Mouse (Mus musculus) kidney, embryonic 16.5 days (tissue): ENCODE data around the gene Zfp827. TPM values are rescaled to one million over a fixed set of nuclear protein-coding genes. Genes with fewer than 3 reads are reported as not detected.
"Not testable (repeated sequence)": the region's sequence is repeated elsewhere in the genome, so short reads cannot be mapped to it uniquely, and the experiment has no call there.

Experiments
- ATAC-seq: fragments of 200-750 bp; cut with Nextera tagmentation; 2 replicates; pipeline ENCODE4 v1.8.0; 2017; ENCODE audit warnings: moderate TSS enrichment; ENCODE audit not compliant: low FRiP score, low TSS enrichment
- H3K27ac ChIP-seq: fragments of 300-500 bp; sonication (generic); 2 replicates; pipeline ENCODE4 v1.5.1; 2014; ENCODE audit warnings: low read length
- H3K27me3 ChIP-seq: fragments of 300-500 bp; sonication (generic); 2 replicates; pipeline ENCODE4 v1.6.1; 2014; ENCODE audit warnings: low read length, control low read depth, mixed read lengths; ENCODE audit not compliant: insufficient read depth
- H3K36me3 ChIP-seq: fragments of 300-500 bp; sonication (generic); 2 replicates; pipeline ENCODE4 v1.6.1; 2014; ENCODE audit warnings: low read length, control low read depth, mixed read lengths; ENCODE audit not compliant: insufficient read depth
- H3K4me1 ChIP-seq: fragments of 300-500 bp; sonication (generic); 2 replicates; pipeline ENCODE4 v1.6.1; 2014; ENCODE audit warnings: low read length, control low read depth, mixed read lengths; ENCODE audit not compliant: insufficient read depth
- H3K4me2 ChIP-seq: fragments of 300-500 bp; sonication (generic); replicated peaks from 2 replicates; pipeline ENCODE4 v1.6.1; 2014; ENCODE audit warnings: low read depth, low read length
- H3K4me3 ChIP-seq: fragments of 300-500 bp; sonication (generic); 2 replicates; pipeline ENCODE4 v1.5.1; 2014; ENCODE audit warnings: mild to moderate bottlenecking, low read length
- H3K9ac ChIP-seq: fragments of 300-500 bp; sonication (generic); replicated peaks from 2 replicates; pipeline ENCODE4 v1.6.1; 2014; ENCODE audit warnings: low read length
- H3K9me3 ChIP-seq: fragments of 300-500 bp; sonication (generic); 2 replicates; pipeline ENCODE4 v1.6.1; 2016; ENCODE audit warnings: low read length, control low read depth
- WGBS: fragments of 180-500 bp; shearing (Covaris S2); extraction: QIAGEN DNeasy Blood & Tissue Kit; methylation state at CpG from one replicate; pipeline ENCODE4 v1.1.7; 2014; 5-methylcytosine and 5-hydroxymethylcytosine counted together
- polyA plus RNA-seq: library from polyadenylated mRNA; unstranded; fragments of >200 nt; fragmentation: Nextera tagmentation; extraction: Ambion mirVana; gene quantifications from 2 replicates; pipeline ENCODE4 v1.2.1, GENCODE M21; 2015

The Zfp827 gene
- polyA plus RNA-seq, 1 experiment from 2014 or later = 6.9 TPM

GRCm38 (mm10) chr8:79121614-79122013, 93.4 kb downstream of the Zfp827 start:
- WGBS = 93% methylated on average over 1 of the region's 1 CpGs
- H3K4me3 ChIP-seq = no peak overlapping the region
- peaks cover 34% of the 10 kb centered on the region for H3K36me3 ChIP-seq
- no peak overlapping the region for H3K27ac ChIP-seq
- H3K9me3 ChIP-seq = no peaks in the 10 kb centered on the region
- H3K4me1 ChIP-seq = no peaks in the 10 kb centered on the region
- ATAC-seq = no peak
- H3K4me2 ChIP-seq = no peak overlapping the region
- no peak overlapping the region for H3K9ac ChIP-seq
- no peaks in the 10 kb centered on the region for H3K27me3 ChIP-seq

DNA sequence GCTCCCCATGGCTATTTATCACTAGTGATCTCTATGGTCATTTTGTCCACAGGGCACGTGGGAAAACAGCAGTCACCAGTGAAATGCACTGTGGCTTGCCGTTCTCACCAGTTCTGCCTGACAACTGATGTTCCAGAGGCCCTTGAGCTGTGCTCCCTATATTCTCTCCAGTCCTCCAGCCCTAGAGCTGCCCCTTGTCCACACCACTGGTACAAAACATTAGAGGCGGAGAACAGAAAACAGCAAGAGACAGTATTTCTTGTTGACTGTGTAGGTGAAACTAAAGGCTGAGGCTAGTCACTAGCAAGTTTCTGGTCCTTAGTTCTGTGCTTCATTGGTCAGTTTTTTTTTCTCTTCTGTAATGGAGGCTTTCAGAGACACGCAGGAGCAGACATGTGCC, 96.0 kb downstream of the Zfp827 start:
- no peak for ATAC-seq
- Histone ChIP-seq H3K27me3 (no peaks in the 10 kb centered on the region), H3K36me3 (peaks cover 21% of the 10 kb centered on the region), H3K9ac (no peak overlapping the region), H3K27ac (no peak overlapping the region), H3K4me1 (no peaks in the 10 kb centered on the region), H3K4me3 (no peak overlapping the region), H3K9me3 (no peaks in the 10 kb centered on the region), H3K4me2 (no peak overlapping the region)
- WGBS = 71% methylated on average over 4 of the region's 4 CpGs

- H3K9ac ChIP-seq = no peak overlapping the region
- H3K4me1 ChIP-seq = no peaks in the 10 kb centered on the region
- H3K9me3 ChIP-seq = no peaks in the 10 kb centered on the region
- no peaks in the 10 kb centered on the region for H3K27me3 ChIP-seq
- no peak overlapping the region for H3K4me3 ChIP-seq
- H3K27ac ChIP-seq = no peak overlapping the region
- ATAC-seq = no peak
- H3K36me3 ChIP-seq = peaks cover 17% of the 10 kb centered on the region; the same call in 1 of the 2 replicates
- 75% methylated on average over 7 of the region's 7 CpGs for WGBS
- H3K4me2 ChIP-seq = no peak overlapping the region
These were observed 99.1 kb downstream of the Zfp827 start for GRCm38 (mm10) chr8:79127211-79127816.

DNA sequence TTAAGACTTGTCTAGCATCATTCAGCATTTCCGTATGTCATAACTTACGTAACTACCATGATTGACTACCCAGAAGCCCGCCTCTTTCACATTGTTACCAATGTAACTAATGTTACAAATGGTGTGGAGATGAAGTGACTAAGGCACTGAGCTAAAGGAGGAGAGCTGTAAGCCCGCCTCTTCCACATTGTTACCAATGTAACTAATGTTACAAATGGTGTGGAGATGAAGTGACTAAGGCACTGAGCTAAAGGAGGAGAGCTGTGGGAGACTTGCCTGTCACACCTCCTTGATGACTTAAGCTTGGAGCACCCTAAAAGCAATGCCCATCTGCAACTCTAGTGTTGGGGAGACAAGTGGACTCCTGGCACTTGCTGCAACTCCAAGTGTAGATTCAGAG, 100.3 kb downstream of the Zfp827 start:
- H3K4me2 ChIP-seq, H3K4me3 ChIP-seq, ATAC-seq, H3K9ac ChIP-seq, H3K27me3 ChIP-seq, H3K9me3 ChIP-seq, H3K4me1 ChIP-seq, H3K27ac ChIP-seq: not testable (repeated sequence)
- WGBS = 95% methylated on average over 4 of the region's 4 CpGs
- peaks cover 21% of the 10 kb centered on the region for H3K36me3 ChIP-seq

DNA sequence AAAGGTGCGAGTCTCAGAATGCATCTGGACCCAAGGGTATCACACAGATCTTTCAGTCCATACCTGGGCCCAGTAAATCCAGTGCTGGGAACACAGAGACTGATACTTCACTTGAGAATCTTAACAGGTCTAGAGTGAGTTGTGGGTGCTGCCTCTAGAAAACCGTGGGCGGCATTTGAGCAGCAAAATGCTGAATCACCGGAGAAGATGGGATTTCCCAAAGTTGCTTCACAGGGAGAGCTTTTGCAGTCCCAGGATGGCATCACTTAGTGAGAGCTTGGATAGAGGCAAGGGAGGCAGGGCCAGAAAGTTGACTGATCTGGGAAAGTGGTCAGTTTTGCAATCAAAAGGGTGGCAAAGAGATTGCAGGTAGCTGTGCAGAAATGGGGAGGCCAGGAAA, 111.4 kb downstream of the Zfp827 start:
- Histone ChIP-seq H3K4me2 (no peak overlapping the region), H3K9me3 (no peaks in the 10 kb centered on the region), H3K4me3 (no peak overlapping the region), H3K4me1 (no peaks in the 10 kb centered on the region), H3K27me3 (no peaks in the 10 kb centered on the region), H3K36me3 (peaks cover 39% of the 10 kb centered on the region), H3K9ac (no peak overlapping the region), H3K27ac (no peak overlapping the region)
- ATAC-seq = no peak
- 96% methylated on average over 4 of the region's 4 CpGs for WGBS

- Histone ChIP-seq H3K27me3 (no peaks in the 10 kb centered on the region), H3K4me1 (no peaks in the 10 kb centered on the region), H3K4me3 (no peak overlapping the region), H3K4me2 (no peak overlapping the region), H3K27ac (no peak overlapping the region), H3K9ac (no peak overlapping the region), H3K9me3 (no peaks in the 10 kb centered on the region), H3K36me3 (peaks cover 39% of the 10 kb centered on the region)
- 87% methylated on average over 8 of the region's 8 CpGs for WGBS
- ATAC-seq = no peak
These were observed 112.7 kb downstream of the Zfp827 start for GRCm38 (mm10) chr8:79140981-79141380.

DNA sequence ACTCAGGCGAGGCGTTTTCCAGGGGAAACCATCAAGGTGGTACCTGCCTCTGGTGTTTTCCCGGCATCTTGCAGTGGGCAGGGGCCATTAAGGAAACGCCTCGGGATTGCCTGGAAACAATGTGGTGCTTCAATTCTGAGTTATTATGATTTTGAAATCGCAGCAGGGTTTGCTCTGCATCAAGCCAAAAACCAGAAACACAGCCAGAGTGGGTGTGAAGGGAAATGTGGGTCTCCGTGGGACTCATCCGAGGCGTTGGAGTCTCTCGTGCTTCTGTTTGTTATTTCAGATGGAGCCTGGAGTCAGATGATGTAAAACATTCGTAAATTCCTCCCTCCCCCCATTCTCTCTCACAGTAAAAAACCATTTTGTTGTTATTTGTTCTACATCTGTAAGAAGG, 113.4 kb downstream of the Zfp827 start:
- Histone ChIP-seq H3K27me3 (no peaks in the 10 kb centered on the region), H3K27ac (no peak overlapping the region), H3K4me3 (no peak overlapping the region), H3K4me2 (no peak overlapping the region), H3K4me1 (no peaks in the 10 kb centered on the region), H3K9me3 (no peaks in the 10 kb centered on the region), H3K9ac (no peak overlapping the region), H3K36me3 (peaks cover 34% of the 10 kb centered on the region; the same call in 1 of the 2 replicates)
- 73% methylated on average over 11 of the region's 11 CpGs for WGBS
- ATAC-seq = no peak

- H3K4me3 ChIP-seq = no peak overlapping the region
- no peak overlapping the region for H3K27ac ChIP-seq
- H3K4me1 ChIP-seq = no peaks in the 10 kb centered on the region
- no peak overlapping the region for H3K4me2 ChIP-seq
- ATAC-seq = no peak
- H3K9ac ChIP-seq = no peak overlapping the region
- 96% methylated on average over 3 of the region's 3 CpGs for WGBS
- H3K27me3 ChIP-seq = no peaks in the 10 kb centered on the region
- no peaks in the 10 kb centered on the region for H3K9me3 ChIP-seq
- H3K36me3 ChIP-seq = peaks cover 20% of the 10 kb centered on the region; the same call in 1 of the 2 replicates
These were observed 115.5 kb downstream of the Zfp827 start for GRCm38 (mm10) chr8:79143729-79144128.

DNA sequence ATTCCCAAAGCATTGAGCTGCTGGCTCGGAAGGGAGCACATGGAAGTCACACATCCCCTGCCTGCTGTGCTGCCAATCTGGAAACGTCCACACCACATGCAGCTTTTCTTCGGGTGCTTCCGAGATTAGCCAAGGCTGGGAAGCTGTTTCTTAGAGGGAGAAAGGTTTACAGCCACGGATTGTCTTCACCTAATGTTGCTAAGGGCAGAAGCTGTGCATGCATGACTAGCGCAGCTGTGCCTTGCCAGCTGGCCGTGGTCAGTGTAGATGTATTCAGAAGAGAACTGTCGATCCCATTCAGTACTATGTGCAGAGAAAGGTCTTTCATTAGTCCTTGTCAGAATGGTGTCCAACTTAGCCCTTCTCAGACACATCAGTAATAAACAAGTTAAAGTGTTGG, 117.0 kb downstream of the Zfp827 start:
- 86% methylated on average over 8 of the region's 8 CpGs for WGBS

GRCm38 (mm10) chr8:79145626-79146025, 117.4 kb downstream of the Zfp827 start:
- Histone ChIP-seq H3K4me1 (no peaks in the 10 kb centered on the region), H3K27me3 (no peaks in the 10 kb centered on the region), H3K9ac (no peak overlapping the region), H3K4me2 (no peak overlapping the region), H3K27ac (no peak overlapping the region), H3K9me3 (no peaks in the 10 kb centered on the region), H3K4me3 (no peak overlapping the region), H3K36me3 (peaks cover 20% of the 10 kb centered on the region; the same call in 1 of the 2 replicates)
- WGBS = 93% methylated on average over 10 of the region's 10 CpGs
- ATAC-seq = no peak

More for the DNA sequence above, 117.0 kb downstream of the Zfp827 start:
- H3K36me3 ChIP-seq = peaks cover 20% of the 10 kb centered on the region; the same call in 1 of the 2 replicates
- H3K27ac ChIP-seq = no peak overlapping the region
- no peak for ATAC-seq
- no peaks in the 10 kb centered on the region for H3K9me3 ChIP-seq
- no peak overlapping the region for H3K4me2 ChIP-seq
- H3K4me3 ChIP-seq = no peak overlapping the region
- H3K27me3 ChIP-seq = no peaks in the 10 kb centered on the region
- no peak overlapping the region for H3K9ac ChIP-seq
- H3K4me1 ChIP-seq = no peaks in the 10 kb centered on the region
